In genomic region chr19:8786008-8786781, GRCm38 (mm10) we compare ENCODE assay signal across 8 mouse cellular contexts. TPM values are rescaled to one million over a fixed set of nuclear protein-coding genes. Genes with fewer than 3 reads are reported as not detected.
DNase-seq lines count a peak whose midpoint lies in the region; ATAC-seq and TF ChIP-seq lines count a peak whose summit lies in the region.

Taf6l (minus strand) TSS chr19:8786417.

- H3K4me2 ChIP-seq in heart, embryonic 15.5 days, result peak within 1 kb of the TSS; percentile 69
- peak within 1 kb of the TSS; percentile 84 for H3K4me2 ChIP-seq in liver, embryonic 14.5 days (ENCODE audit: low read depth)
- H3K4me2 ChIP-seq in neural tube, embryonic 11.5 days (ENCODE audit: low read depth), result peak within 1 kb of the TSS; percentile 73
- H3K4me2 ChIP-seq in stomach, postnatal 0 days (replicated peaks; ENCODE audit: low read depth), result peak within 1 kb of the TSS; percentile 72

- peak within 1 kb of the TSS; percentile 89 for H3K27ac ChIP-seq in forebrain, embryonic 10.5 days
- peak within 1 kb of the TSS; percentile 83 for H3K27ac ChIP-seq in heart, embryonic 15.5 days
- H3K27ac ChIP-seq in liver, embryonic 14.5 days, result peak within 1 kb of the TSS; percentile 69
- H3K27ac ChIP-seq in neural tube, embryonic 11.5 days (ENCODE audit: low read depth, low read length), result no peak within 1 kb of the TSS; the same call in 1 of the 2 replicates
- peak within 1 kb of the TSS; percentile 75 for H3K27ac ChIP-seq in stomach, postnatal 0 days (replicated peaks)

- no peak for TF ChIP-seq EP300 in liver, embryonic 14.5 days (IDR thresholded peaks at IDR 0.05; ENCODE audit: low read depth)
- TF ChIP-seq EP300 in stomach, postnatal 0 days (optimal IDR thresholded peaks at IDR 0.05), result no peak

- no peaks in the 10 kb centered on the region for H3K27me3 ChIP-seq in forebrain, embryonic 10.5 days (ENCODE audit: poor library complexity, severe bottlenecking)
- H3K27me3 ChIP-seq in heart, embryonic 15.5 days, result no peaks in the 10 kb centered on the region
- no peaks in the 10 kb centered on the region for H3K27me3 ChIP-seq in liver, embryonic 14.5 days (ENCODE audit: control insufficient read depth, insufficient read depth, low read length)
- H3K27me3 ChIP-seq in neural tube, embryonic 11.5 days (ENCODE audit: control insufficient read depth, insufficient read depth, low read length), result no peaks in the 10 kb centered on the region
- no peaks in the 10 kb centered on the region for H3K27me3 ChIP-seq in stomach, postnatal 0 days (ENCODE audit: control insufficient read depth, insufficient read depth, low read length)

- peak; percentile 51 for TF ChIP-seq CTCF in liver, embryonic 14.5 days (IDR thresholded peaks at IDR 0.05; ENCODE audit: low read depth)
- TF ChIP-seq CTCF in stomach, postnatal 0 days (IDR thresholded peaks at IDR 0.05; ENCODE audit: low read depth), result peak; percentile 60

- no peaks in the 10 kb centered on the region for H3K9me3 ChIP-seq in forebrain, embryonic 10.5 days
- no peaks in the 10 kb centered on the region for H3K9me3 ChIP-seq in heart, embryonic 15.5 days (replicated peaks)
- H3K9me3 ChIP-seq in liver, embryonic 14.5 days (ENCODE audit: control insufficient read depth, low read length), result no peaks in the 10 kb centered on the region
- H3K9me3 ChIP-seq in neural tube, embryonic 11.5 days (ENCODE audit: control insufficient read depth, low read length), result no peaks in the 10 kb centered on the region
- no peaks in the 10 kb centered on the region for H3K9me3 ChIP-seq in stomach, postnatal 0 days (ENCODE audit: control insufficient read depth, low read length)

- H3K4me1 ChIP-seq in forebrain, embryonic 10.5 days, result peaks cover 25% of the 10 kb centered on the region
- H3K4me1 ChIP-seq in heart, embryonic 15.5 days (replicated peaks), result peaks cover 12% of the 10 kb centered on the region
- peaks cover 8% of the 10 kb centered on the region in 2 experiments for H3K4me1 ChIP-seq in liver, embryonic 14.5 days (replicated peaks; ENCODE audit: control insufficient read depth in 2 of 2, insufficient read depth in 2 of 2, low read length in 1 of 2)
- H3K4me1 ChIP-seq in neural tube, embryonic 11.5 days (ENCODE audit: control insufficient read depth, insufficient read depth, low read length), result peaks cover 5% of the 10 kb centered on the region; the same call in 1 of the 2 replicates
- no peaks in the 10 kb centered on the region for H3K4me1 ChIP-seq in stomach, postnatal 0 days (replicated peaks; ENCODE audit: control insufficient read depth, insufficient read depth)

- H3K9ac ChIP-seq in heart, embryonic 15.5 days, result peak within 1 kb of the TSS; percentile 68
- H3K9ac ChIP-seq in liver, embryonic 14.5 days (replicated peaks), result peak within 1 kb of the TSS; percentile 85
- peak within 1 kb of the TSS; percentile 73 for H3K9ac ChIP-seq in neural tube, embryonic 11.5 days (ENCODE audit: low read length)
- H3K9ac ChIP-seq in stomach, postnatal 0 days (ENCODE audit: low read length), result peak within 1 kb of the TSS; percentile 76

- ATAC-seq in heart, embryonic 15.5 days (replicated peaks; ENCODE audit: insufficient number of reproducible peaks, insufficient read depth, low FRiP score, low read depth), result peak; percentile 98
- ATAC-seq in liver, embryonic 14.5 days (ENCODE audit: insufficient read depth), result peak; percentile 99
- ATAC-seq in neural tube, embryonic 11.5 days (ENCODE audit: insufficient read depth, low FRiP score, low TSS enrichment), result peak; percentile 100
- ATAC-seq in stomach, postnatal 0 days (ENCODE audit: low FRiP score, low TSS enrichment), result peak; percentile 99

- peak; percentile 83 to 90 for DNase-seq in CD8-positive naive resting alpha-beta T cell, adult 2 months (ENCODE audit: low read depth in 2 of 2, low spot score in 2 of 2)
- peak; percentile 91 for DNase-seq in c-Kit-positive CD71-negative TER-119-negative erythroid progenitor cells, embryonic 14.5 days (ENCODE audit: low read depth)
- DNase-seq in forebrain, embryonic 10.5 days (ENCODE audit: extremely low spot score, low spot score), result peak; percentile 90
- peak; percentile 98 for DNase-seq in kidney, postnatal 25 days
- peak; percentile 96 to 97 (median 96) for DNase-seq in liver, embryonic 14.5 days (ENCODE audit: low read depth in 3 of 3, low spot score in 3 of 3)
- peak; percentile 91 for DNase-seq in neural tube, embryonic 11.5 days (ENCODE audit: low spot score)
- peak; percentile 97 for DNase-seq in stomach, postnatal 0 days (ENCODE audit: low spot score)

- 1% methylated on average over 32 of the region's 32 CpGs for WGBS in forebrain, embryonic 10.5 days
- WGBS in heart, embryonic 15.5 days, result 1% methylated on average over 32 of the region's 32 CpGs
- WGBS in liver, embryonic 14.5 days (ENCODE audit: insufficient replicate concordance), result under 1% methylated on average over 32 of the region's 32 CpGs
- under 1% methylated on average over 32 of the region's 32 CpGs for WGBS in neural tube, embryonic 11.5 days
- under 1% methylated on average over 32 of the region's 32 CpGs for WGBS in stomach, postnatal 0 days

- peaks cover 43% of the 10 kb centered on the region for H3K36me3 ChIP-seq in forebrain, embryonic 10.5 days (replicated peaks)
- peaks cover 24% of the 10 kb centered on the region for H3K36me3 ChIP-seq in heart, embryonic 15.5 days
- no peaks in the 10 kb centered on the region for H3K36me3 ChIP-seq in liver, embryonic 14.5 days (replicated peaks; ENCODE audit: control insufficient read depth, insufficient read depth, low read depth)
- H3K36me3 ChIP-seq in neural tube, embryonic 11.5 days (ENCODE audit: control insufficient read depth, insufficient read depth, low read length), result peaks cover 9% of the 10 kb centered on the region
- peaks cover 6% of the 10 kb centered on the region; the same call in 1 of the 2 replicates for H3K36me3 ChIP-seq in stomach, postnatal 0 days (ENCODE audit: control insufficient read depth, insufficient read depth, low read length)

- peak within 1 kb of the TSS; percentile 73 for H3K4me3 ChIP-seq in forebrain, embryonic 10.5 days
- H3K4me3 ChIP-seq in heart, embryonic 15.5 days, result peak within 1 kb of the TSS; percentile 76
- peak within 1 kb of the TSS; percentile 79 to 80 for H3K4me3 ChIP-seq in liver, embryonic 14.5 days (ENCODE audit: insufficient read depth in 1 of 2, low read depth in 2 of 2, low read length in 2 of 2)
- peak within 1 kb of the TSS; percentile 84 for H3K4me3 ChIP-seq in neural tube, embryonic 11.5 days (ENCODE audit: low read depth, low read length)
- peak within 1 kb of the TSS; percentile 71 for H3K4me3 ChIP-seq in stomach, postnatal 0 days (ENCODE audit: low read depth, low read length)

RNA-seq across cellular contexts. Expression of gene Taf6l, which starts in this region (rescaled TPM):
- polyA plus RNA-seq in forebrain, embryonic 10.5 days (2016; fragmentation: Nextera tagmentation; extraction: Ambion mirVana), result 48.6 and 49.4 TPM in 2 replicates
- polyA plus RNA-seq in heart, embryonic 15.5 days (2015; fragmentation: Nextera tagmentation; extraction: Ambion mirVana), result 15.4 and 18.8 TPM in 2 replicates
- 8.3 and 10.0 TPM in 2 replicates for polyA plus RNA-seq in liver, embryonic 14.5 days (2012; rRNA removed)
- polyA plus RNA-seq in liver, embryonic 14.5 days (2014; fragmentation: Nextera tagmentation; extraction: Ambion mirVana), result 7.9 and 8.1 TPM in 2 replicates
- polyA plus RNA-seq in neural tube, embryonic 11.5 days (2014; fragmentation: Nextera tagmentation; extraction: Ambion mirVana), result 20.7 and 22.4 TPM in 2 replicates
- 9.7 and 10.5 TPM in 2 replicates for polyA plus RNA-seq in stomach, postnatal 0 days (2015; fragmentation: Nextera tagmentation; extraction: Ambion mirVana)
